Mouse (Mus musculus): ENCODE measurements around the gene Cyb5d2. TPM values are rescaled to one million over a fixed set of nuclear protein-coding genes. Genes with fewer than 3 reads are reported as not detected.
"Not testable (repeated sequence)": the region's sequence is repeated elsewhere in the genome, so short reads cannot be mapped to it uniquely, and the experiment has no call there.

The Cyb5d2 gene
- total and polyA plus RNA-seq, 2 experiments from 2014 or later = 7.3 to 10.2 TPM

- peaks cover 4% of the 10 kb centered on the region; the same call in 1 of the 2 replicates for H3K36me3 ChIP-seq (replicated peaks; ENCODE audit: control insufficient read depth, insufficient read depth, low read length)
- no peak for DNase-seq (ENCODE audit: low spot score)
- no peaks in the 10 kb centered on the region for H3K4me1 ChIP-seq (ENCODE audit: control insufficient read depth, insufficient read depth)
- no peak overlapping the region for H3K27ac ChIP-seq (ENCODE audit: low read depth)
- TF ChIP-seq CTCF (IDR thresholded peaks at IDR 0.05; ENCODE audit: low read depth) (no peak), EP300 (IDR thresholded peaks at IDR 0.05; ENCODE audit: low read depth) (no peak)
- H3K27me3 ChIP-seq (ENCODE audit: control insufficient read depth, insufficient read depth, low read length) = no peaks in the 10 kb centered on the region
- ATAC-seq (ENCODE audit: insufficient read depth, low read depth) = no peak
- no peak overlapping the region for H3K9ac ChIP-seq (replicated peaks; ENCODE audit: low read depth, low read length)
- no peak overlapping the region for H3K4me3 ChIP-seq (ENCODE audit: low read depth, low read length)
- H3K4me2 ChIP-seq (ENCODE audit: low read depth, low read length) = no peak overlapping the region
- H3K9me3 ChIP-seq (replicated peaks; ENCODE audit: control insufficient read depth, low read length) = no peaks in the 10 kb centered on the region
Measured at GRCm38 (mm10) chr11:72778957-72779356, 17.0 kb downstream of the Cyb5d2 start.

GRCm38 (mm10) chr11:72772611-72773010 is 23.3 kb downstream of the Cyb5d2 start:
- H3K4me2 ChIP-seq (ENCODE audit: low read depth, low read length); H3K9me3 ChIP-seq (replicated peaks; ENCODE audit: control insufficient read depth, low read length); H3K4me1 ChIP-seq (ENCODE audit: control insufficient read depth, insufficient read depth); DNase-seq (ENCODE audit: low spot score); H3K27ac ChIP-seq (ENCODE audit: low read depth); H3K27me3 ChIP-seq (ENCODE audit: control insufficient read depth, insufficient read depth, low read length); H3K4me3 ChIP-seq (ENCODE audit: low read depth, low read length); ATAC-seq (ENCODE audit: insufficient read depth, low read depth); H3K9ac ChIP-seq (replicated peaks; ENCODE audit: low read depth, low read length): not testable (repeated sequence)
- H3K36me3 ChIP-seq (replicated peaks; ENCODE audit: control insufficient read depth, insufficient read depth, low read length) = peaks cover 17% of the 10 kb centered on the region
- WGBS = 50% methylated on average over 1 of the region's 1 CpGs

- 52% methylated on average over 4 of the region's 4 CpGs for WGBS
- H3K27me3 ChIP-seq (ENCODE audit: control insufficient read depth, insufficient read depth, low read length) = no peaks in the 10 kb centered on the region
- no peak for TF ChIP-seq CTCF (IDR thresholded peaks at IDR 0.05; ENCODE audit: low read depth)
- no peak for TF ChIP-seq EP300 (IDR thresholded peaks at IDR 0.05; ENCODE audit: low read depth)
- ATAC-seq (ENCODE audit: insufficient read depth, low read depth) (no peak), DNase-seq (ENCODE audit: low spot score) (no peak)
- no peak overlapping the region for H3K4me3 ChIP-seq (ENCODE audit: low read depth, low read length)
- no peak overlapping the region for H3K4me2 ChIP-seq (ENCODE audit: low read depth, low read length)
- no peak overlapping the region for H3K9ac ChIP-seq (replicated peaks; ENCODE audit: low read depth, low read length)
- no peak overlapping the region for H3K27ac ChIP-seq (ENCODE audit: low read depth)
- H3K36me3 ChIP-seq (replicated peaks; ENCODE audit: control insufficient read depth, insufficient read depth, low read length) = peaks cover 22% of the 10 kb centered on the region
- no peaks in the 10 kb centered on the region for H3K4me1 ChIP-seq (ENCODE audit: control insufficient read depth, insufficient read depth)
- H3K9me3 ChIP-seq (replicated peaks; ENCODE audit: control insufficient read depth, low read length) = no peaks in the 10 kb centered on the region
Measured at GRCm38 (mm10) chr11:72771461-72771860, 24.5 kb downstream of the Cyb5d2 start.

- H3K4me2 ChIP-seq (ENCODE audit: low read depth, low read length) = no peak overlapping the region
- no peak for ATAC-seq (ENCODE audit: insufficient read depth, low read depth)
- no peaks in the 10 kb centered on the region for H3K27me3 ChIP-seq (ENCODE audit: control insufficient read depth, insufficient read depth, low read length)
- no peaks in the 10 kb centered on the region for H3K9me3 ChIP-seq (replicated peaks; ENCODE audit: control insufficient read depth, low read length)
- WGBS = 83% methylated on average over 5 of the region's 5 CpGs
- H3K36me3 ChIP-seq (replicated peaks; ENCODE audit: control insufficient read depth, insufficient read depth, low read length) = peaks cover 22% of the 10 kb centered on the region
- no peak for TF ChIP-seq EP300 (IDR thresholded peaks at IDR 0.05; ENCODE audit: low read depth)
- TF ChIP-seq CTCF (IDR thresholded peaks at IDR 0.05; ENCODE audit: low read depth) = no peak
- no peak overlapping the region for H3K9ac ChIP-seq (replicated peaks; ENCODE audit: low read depth, low read length)
- no peak overlapping the region for H3K4me3 ChIP-seq (ENCODE audit: low read depth, low read length)
- no peak for DNase-seq (ENCODE audit: low spot score)
- no peaks in the 10 kb centered on the region for H3K4me1 ChIP-seq (ENCODE audit: control insufficient read depth, insufficient read depth)
- no peak overlapping the region for H3K27ac ChIP-seq (ENCODE audit: low read depth)
Measured at GRCm38 (mm10) chr11:72770816-72771215, 25.1 kb downstream of the Cyb5d2 start.

GRCm38 (mm10) chr11:72770324-72770723 is 25.6 kb downstream of the Cyb5d2 start:
- Histone ChIP-seq H3K4me3 (ENCODE audit: low read depth, low read length) (no peak overlapping the region), H3K4me2 (ENCODE audit: low read depth, low read length) (no peak overlapping the region), H3K4me1 (ENCODE audit: control insufficient read depth, insufficient read depth) (no peaks in the 10 kb centered on the region), H3K9ac (replicated peaks; ENCODE audit: low read depth, low read length) (no peak overlapping the region), H3K36me3 (replicated peaks; ENCODE audit: control insufficient read depth, insufficient read depth, low read length) (peaks cover 22% of the 10 kb centered on the region), H3K9me3 (replicated peaks; ENCODE audit: control insufficient read depth, low read length) (no peaks in the 10 kb centered on the region), H3K27ac (ENCODE audit: low read depth) (no peak overlapping the region), H3K27me3 (ENCODE audit: control insufficient read depth, insufficient read depth, low read length) (no peaks in the 10 kb centered on the region)
- ATAC-seq (ENCODE audit: insufficient read depth, low read depth) (no peak), DNase-seq (ENCODE audit: low spot score) (no peak)
- TF ChIP-seq EP300 (IDR thresholded peaks at IDR 0.05; ENCODE audit: low read depth) = no peak
- TF ChIP-seq CTCF (IDR thresholded peaks at IDR 0.05; ENCODE audit: low read depth) = no peak
- WGBS = 86% methylated on average over 3 of the region's 3 CpGs

- DNase-seq (ENCODE audit: low spot score) (no peak), ATAC-seq (ENCODE audit: insufficient read depth, low read depth) (no peak)
- Histone ChIP-seq H3K4me1 (ENCODE audit: control insufficient read depth, insufficient read depth) (no peaks in the 10 kb centered on the region), H3K36me3 (replicated peaks; ENCODE audit: control insufficient read depth, insufficient read depth, low read length) (peaks cover 30% of the 10 kb centered on the region), H3K9me3 (replicated peaks; ENCODE audit: control insufficient read depth, low read length) (no peaks in the 10 kb centered on the region), H3K4me2 (ENCODE audit: low read depth, low read length) (no peak overlapping the region), H3K9ac (replicated peaks; ENCODE audit: low read depth, low read length) (no peak overlapping the region), H3K27ac (ENCODE audit: low read depth) (no peak overlapping the region), H3K4me3 (ENCODE audit: low read depth, low read length) (no peak overlapping the region), H3K27me3 (ENCODE audit: control insufficient read depth, insufficient read depth, low read length) (no peaks in the 10 kb centered on the region)
- 86% methylated on average over 3 of the region's 3 CpGs for WGBS
- TF ChIP-seq EP300 (IDR thresholded peaks at IDR 0.05; ENCODE audit: low read depth) (no peak), CTCF (IDR thresholded peaks at IDR 0.05; ENCODE audit: low read depth) (no peak)
Measured at GRCm38 (mm10) chr11:72769061-72769460, 26.9 kb downstream of the Cyb5d2 start.
